ENCODE assay signal across 19 mouse cellular contexts in the genomic region with DNA sequence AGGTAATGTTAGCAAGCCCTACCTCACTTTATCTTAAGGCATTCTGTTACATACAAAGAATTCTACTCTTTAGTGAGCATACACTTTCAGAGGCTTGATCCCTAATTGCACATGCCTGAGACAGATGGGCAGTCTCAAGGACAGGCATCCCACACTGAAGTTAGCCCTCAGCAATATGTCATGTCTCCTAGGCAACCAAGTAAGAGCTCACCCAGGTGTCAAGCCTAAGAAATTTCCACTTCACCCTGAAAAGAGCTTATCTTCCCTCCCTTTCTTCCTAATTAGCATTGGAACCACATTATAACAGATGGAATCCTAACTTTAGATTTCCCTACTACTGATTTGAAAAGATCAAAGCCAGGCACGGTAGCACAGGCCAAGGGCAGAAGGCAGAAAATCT. TPM values are rescaled to one million over a fixed set of nuclear protein-coding genes. Genes with fewer than 3 reads are reported as not detected.
A peak's percentile ranks its signal among the peaks of the same experiment; 100 is the strongest.
DNase-seq lines count a peak whose midpoint lies in the region; ATAC-seq and TF ChIP-seq lines count a peak whose summit lies in the region.
"Had no signal": no experiment of that assay in that cellular context is flagged by ENCODE, and none has a peak within 500 bp of the region (broad histone marks: within the 10 kb centered on the region; RNA-seq: fewer than 3 reads in every experiment).

No protein-coding gene starts in this region.

- no peaks in the 10 kb centered on the region for H3K27me3 ChIP-seq in midbrain, embryonic 12.5 days
- H3K27me3 ChIP-seq in midbrain, embryonic 11.5 days (ENCODE audit: control insufficient read depth, insufficient read depth, low read length): no peaks in the 10 kb centered on the region
- no peaks in the 10 kb centered on the region for H3K27me3 ChIP-seq in forebrain, embryonic 16.5 days (replicated peaks; ENCODE audit: control insufficient read depth, insufficient read depth, low read length)
- H3K27me3 ChIP-seq in midbrain, embryonic 16.5 days (ENCODE audit: control insufficient read depth, insufficient read depth, low read depth, low read length): no peaks in the 10 kb centered on the region
- no peaks in the 10 kb centered on the region for H3K27me3 ChIP-seq in heart, adult 2 months (ENCODE audit: control insufficient read depth, insufficient read depth, low read length)
- H3K27me3 ChIP-seq: stomach, embryonic 15.5 days had no signal

- no peak for TF ChIP-seq CTCF in heart, adult 2 months (IDR thresholded peaks at IDR 0.05)

- no peak overlapping the region for H3K4me3 ChIP-seq in midbrain, embryonic 12.5 days
- H3K4me3 ChIP-seq in midbrain, embryonic 11.5 days (ENCODE audit: low read depth, low read length): no peak overlapping the region
- no peak overlapping the region for H3K4me3 ChIP-seq in forebrain, embryonic 16.5 days (replicated peaks; ENCODE audit: low read length)
- no peak overlapping the region for H3K4me3 ChIP-seq in midbrain, embryonic 16.5 days (ENCODE audit: low read depth, low read length)
- H3K4me3 ChIP-seq in heart, adult 2 months: no peak overlapping the region
- H3K4me3 ChIP-seq: heart, embryonic 10.5 days; stomach, embryonic 15.5 days had no signal

- TF ChIP-seq POLR2A in heart, adult 2 months (IDR thresholded peaks at IDR 0.05; ENCODE audit: insufficient read depth, low read depth, low read length): no peak

- no peaks in the 10 kb centered on the region for H3K9me3 ChIP-seq in midbrain, embryonic 12.5 days
- no peaks in the 10 kb centered on the region for H3K9me3 ChIP-seq in midbrain, embryonic 11.5 days (ENCODE audit: control insufficient read depth, low read length)
- no peaks in the 10 kb centered on the region for H3K9me3 ChIP-seq in forebrain, embryonic 16.5 days (ENCODE audit: control insufficient read depth, low read length)
- H3K9me3 ChIP-seq in midbrain, embryonic 16.5 days (replicated peaks; ENCODE audit: control insufficient read depth, low read length, poor library complexity, severe bottlenecking): no peaks in the 10 kb centered on the region
- H3K9me3 ChIP-seq: heart, embryonic 10.5 days; stomach, embryonic 15.5 days had no signal

- ATAC-seq in frontal cortex, adult (ENCODE audit: low TSS enrichment): peak; percentile 51
- no peak for ATAC-seq in midbrain, embryonic 12.5 days (ENCODE audit: low FRiP score, low read depth)
- no peak for ATAC-seq in midbrain, embryonic 11.5 days (ENCODE audit: low FRiP score)
- no peak for ATAC-seq in forebrain, embryonic 16.5 days
- ATAC-seq in midbrain, embryonic 16.5 days: no peak
- ATAC-seq: activated CD4-positive, CD25-positive, alpha-beta regulatory T cell, adult 4 months; intestine, embryonic 16.5 days had no signal

- no peak for TF ChIP-seq EP300 in heart, adult 2 months (IDR thresholded peaks at IDR 0.05; ENCODE audit: insufficient read depth, low read depth, low read length)

- intact Hi-C loops in heart, adult 2 months (cut with DNase I): no loop called here

- H3K27ac ChIP-seq in midbrain, embryonic 12.5 days (replicated peaks): peak overlapping the region; percentile 70
- H3K27ac ChIP-seq in midbrain, embryonic 11.5 days (ENCODE audit: low read depth, low read length): no peak overlapping the region; the same call in 1 of the 2 replicates
- H3K27ac ChIP-seq in forebrain, embryonic 16.5 days (ENCODE audit: low read length): peak overlapping the region; percentile 37
- H3K27ac ChIP-seq in midbrain, embryonic 16.5 days (ENCODE audit: low read length): peak overlapping the region; percentile 39; the same call in 1 of the 2 replicates
- no peak overlapping the region for H3K27ac ChIP-seq in heart, adult 2 months
- H3K27ac ChIP-seq: embryonic facial prominence, embryonic 10.5 days; heart, embryonic 10.5 days; kidney, postnatal 0 days; stomach, embryonic 15.5 days had no signal

- no peak for DNase-seq in frontal cortex, postnatal 14 days (ENCODE audit: low spot score in 2 of 2)
- DNase-seq in midbrain, embryonic 11.5 days (ENCODE audit: low spot score, missing footprints): no peak
- DNase-seq in heart, adult 2 months: no peak
- no peak for DNase-seq in gastrocnemius, postnatal 10 days
- DNase-seq: adrenal gland, postnatal 36 days; heart, postnatal 36 days; spleen, adult 18-20 months; thymus, postnatal 14 days had no signal

- peaks cover 22% of the 10 kb centered on the region for H3K36me3 ChIP-seq in midbrain, embryonic 12.5 days
- H3K36me3 ChIP-seq in midbrain, embryonic 11.5 days (ENCODE audit: control insufficient read depth, insufficient read depth, low read length): peaks cover 12% of the 10 kb centered on the region
- H3K36me3 ChIP-seq in forebrain, embryonic 16.5 days (ENCODE audit: control insufficient read depth, insufficient read depth): peaks cover 14% of the 10 kb centered on the region
- peaks cover 16% of the 10 kb centered on the region for H3K36me3 ChIP-seq in midbrain, embryonic 16.5 days (ENCODE audit: control insufficient read depth, insufficient read depth, low read length)
- H3K36me3 ChIP-seq in heart, adult 2 months (ENCODE audit: control insufficient read depth, insufficient read depth, low read length): no peaks in the 10 kb centered on the region

- no peak overlapping the region for H3K4me2 ChIP-seq in midbrain, embryonic 12.5 days (replicated peaks)
- no peak overlapping the region for H3K4me2 ChIP-seq in midbrain, embryonic 11.5 days
- H3K4me2 ChIP-seq in forebrain, embryonic 16.5 days (ENCODE audit: low read length): no peak overlapping the region
- H3K4me2 ChIP-seq in midbrain, embryonic 16.5 days (ENCODE audit: low read length): no peak overlapping the region
- H3K4me2 ChIP-seq: lung, embryonic 14.5 days; stomach, embryonic 15.5 days had no signal

- H3K79me2 ChIP-seq in heart, adult 2 months (replicated peaks; ENCODE audit: control insufficient read depth, insufficient read depth, low read length): no peaks in the 10 kb centered on the region

- H3K9ac ChIP-seq in midbrain, embryonic 12.5 days (replicated peaks): no peak overlapping the region
- no peak overlapping the region for H3K9ac ChIP-seq in midbrain, embryonic 11.5 days (ENCODE audit: low read length)
- no peak overlapping the region for H3K9ac ChIP-seq in forebrain, embryonic 16.5 days (replicated peaks; ENCODE audit: low read depth, low read length)
- H3K9ac ChIP-seq in midbrain, embryonic 16.5 days (ENCODE audit: low read depth, low read length): no peak overlapping the region
- H3K9ac ChIP-seq in heart, adult 2 months (ENCODE audit: low read depth, low read length): no peak overlapping the region
- H3K9ac ChIP-seq: lung, embryonic 14.5 days; stomach, embryonic 15.5 days had no signal

- peaks cover 15% of the 10 kb centered on the region for H3K4me1 ChIP-seq in midbrain, embryonic 12.5 days
- H3K4me1 ChIP-seq in midbrain, embryonic 11.5 days (ENCODE audit: control insufficient read depth, insufficient read depth, low read length): 0 out of 2 replicates have a peak, but pooled peaks cover 4% of the 10 kb centered on the region
- peaks cover 16% of the 10 kb centered on the region for H3K4me1 ChIP-seq in forebrain, embryonic 16.5 days (replicated peaks; ENCODE audit: control insufficient read depth, insufficient read depth, low read length)
- peaks cover 16% of the 10 kb centered on the region for H3K4me1 ChIP-seq in midbrain, embryonic 16.5 days (ENCODE audit: control insufficient read depth, insufficient read depth, low read length)
- H3K4me1 ChIP-seq in heart, adult 2 months (ENCODE audit: control insufficient read depth, insufficient read depth, low read length): no peaks in the 10 kb centered on the region
- H3K4me1 ChIP-seq: stomach, embryonic 15.5 days had no signal

- 39% methylated on average over 1 of the region's 1 CpGs for WGBS in midbrain, embryonic 12.5 days
- WGBS in midbrain, embryonic 11.5 days: 29% methylated on average over 1 of the region's 1 CpGs
- 24% methylated on average over 1 of the region's 1 CpGs for WGBS in forebrain, embryonic 16.5 days
- 24% methylated on average over 1 of the region's 1 CpGs for WGBS in midbrain, embryonic 16.5 days
- 47% methylated on average over 1 of the region's 1 CpGs for WGBS in heart, adult 2 months

RNA-seq across cellular contexts. Expression of gene Taf6l, which starts 3.0 kb away (rescaled TPM):
- polyA plus RNA-seq in midbrain, embryonic 12.5 days (2016; fragmentation: Nextera tagmentation; extraction: Ambion mirVana): 34.5 and 35.5 TPM in 2 replicates
- polyA plus RNA-seq in midbrain, embryonic 11.5 days (2014; fragmentation: Nextera tagmentation; extraction: Ambion mirVana): 15.4 and 19.6 TPM in 2 replicates
- polyA plus RNA-seq in forebrain, embryonic 16.5 days (2015; fragmentation: Nextera tagmentation; extraction: Ambion mirVana): 30.8 and 32.2 TPM in 2 replicates
- polyA plus RNA-seq in midbrain, embryonic 16.5 days (2015; fragmentation: Nextera tagmentation; extraction: Ambion mirVana): 30.7 and 32.9 TPM in 2 replicates
- total RNA-seq in heart, adult 2 months (2021): 1 to 10 TPM; 7.8 to 9.1 TPM
- polyA plus RNA-seq in heart, adult 2 months (2012; rRNA removed): 6.0 and 6.2 TPM in 2 replicates
- total RNA-seq in gastrocnemius, postnatal 10 days (2021): 10 to 100 TPM in 1 of 2 experiments, 1 to 10 TPM in 1; 8.5 to 12.0 TPM

RNA-seq across cellular contexts. Expression of gene Polr2g, which starts 9.2 kb away (rescaled TPM):
- 154 and 160 TPM in 2 replicates for polyA plus RNA-seq in midbrain, embryonic 12.5 days (2016; fragmentation: Nextera tagmentation; extraction: Ambion mirVana)
- polyA plus RNA-seq in midbrain, embryonic 11.5 days (2014; fragmentation: Nextera tagmentation; extraction: Ambion mirVana): 169 and 177 TPM in 2 replicates
- polyA plus RNA-seq in forebrain, embryonic 16.5 days (2015; fragmentation: Nextera tagmentation; extraction: Ambion mirVana): 160 and 164 TPM in 2 replicates
- 136 and 140 TPM in 2 replicates for polyA plus RNA-seq in midbrain, embryonic 16.5 days (2015; fragmentation: Nextera tagmentation; extraction: Ambion mirVana)
- total RNA-seq in heart, adult 2 months (2021): 10 to 100 TPM; 53.4 to 56.3 TPM
- 55.1 and 84.1 TPM in 2 replicates for polyA plus RNA-seq in heart, adult 2 months (2012; rRNA removed)
- 10 to 100 TPM; 40.9 to 45.1 TPM for total RNA-seq in gastrocnemius, postnatal 10 days (2021)

RNA-seq across cellular contexts. Expression of gene Zbtb3, which starts 13.2 kb away (rescaled TPM):
- 8.3 and 8.8 TPM in 2 replicates for polyA plus RNA-seq in midbrain, embryonic 12.5 days (2016; fragmentation: Nextera tagmentation; extraction: Ambion mirVana)
- polyA plus RNA-seq in midbrain, embryonic 11.5 days (2014; fragmentation: Nextera tagmentation; extraction: Ambion mirVana): 6.1 and 6.5 TPM in 2 replicates
- 8.9 and 9.6 TPM in 2 replicates for polyA plus RNA-seq in forebrain, embryonic 16.5 days (2015; fragmentation: Nextera tagmentation; extraction: Ambion mirVana)
- polyA plus RNA-seq in midbrain, embryonic 16.5 days (2015; fragmentation: Nextera tagmentation; extraction: Ambion mirVana): 7.6 and 8.9 TPM in 2 replicates
- total RNA-seq in heart, adult 2 months (2021): 1 to 10 TPM; 1.4 to 1.5 TPM
- 2.0 and 2.5 TPM in 2 replicates for polyA plus RNA-seq in heart, adult 2 months (2012; rRNA removed)
- total RNA-seq in gastrocnemius, postnatal 10 days (2021): 1 to 10 TPM; 1.0 to 1.4 TPM

RNA-seq across cellular contexts. Expression of gene Tmem179b, which starts 14.9 kb away (rescaled TPM):
- 40.4 TPM in 2 replicates for polyA plus RNA-seq in midbrain, embryonic 12.5 days (2016; fragmentation: Nextera tagmentation; extraction: Ambion mirVana)
- 40.8 and 45.7 TPM in 2 replicates for polyA plus RNA-seq in midbrain, embryonic 11.5 days (2014; fragmentation: Nextera tagmentation; extraction: Ambion mirVana)
- polyA plus RNA-seq in forebrain, embryonic 16.5 days (2015; fragmentation: Nextera tagmentation; extraction: Ambion mirVana): 27.0 and 29.1 TPM in 2 replicates
- 26.4 and 26.6 TPM in 2 replicates for polyA plus RNA-seq in midbrain, embryonic 16.5 days (2015; fragmentation: Nextera tagmentation; extraction: Ambion mirVana)
- 10 to 100 TPM; 14.8 to 17.1 TPM for total RNA-seq in heart, adult 2 months (2021)
- polyA plus RNA-seq in heart, adult 2 months (2012; rRNA removed): 44.5 and 44.9 TPM in 2 replicates
- 10 to 100 TPM; 13.6 to 14.1 TPM for total RNA-seq in gastrocnemius, postnatal 10 days (2021)

RNA-seq across cellular contexts. Expression of gene Tmem223, which starts 18.4 kb away (rescaled TPM):
- polyA plus RNA-seq in midbrain, embryonic 12.5 days (2016; fragmentation: Nextera tagmentation; extraction: Ambion mirVana): 211 and 214 TPM in 2 replicates
- polyA plus RNA-seq in midbrain, embryonic 11.5 days (2014; fragmentation: Nextera tagmentation; extraction: Ambion mirVana): 190 and 197 TPM in 2 replicates
- 230 and 247 TPM in 2 replicates for polyA plus RNA-seq in forebrain, embryonic 16.5 days (2015; fragmentation: Nextera tagmentation; extraction: Ambion mirVana)
- 195 and 202 TPM in 2 replicates for polyA plus RNA-seq in midbrain, embryonic 16.5 days (2015; fragmentation: Nextera tagmentation; extraction: Ambion mirVana)
- total RNA-seq in heart, adult 2 months (2021): 100 to 1,000 TPM; 108 to 130 TPM
- polyA plus RNA-seq in heart, adult 2 months (2012; rRNA removed): 212 and 233 TPM in 2 replicates
- 10 to 100 TPM; 81.9 to 82.5 TPM for total RNA-seq in gastrocnemius, postnatal 10 days (2021)

Comparison
In these comparisons a context has a peak if more than half of its experiments do, and no peak if none do; other contexts are left out.
1. H3K27ac ChIP-seq: peak in midbrain, embryonic 12.5 days (single experiment), forebrain, embryonic 16.5 days (single experiment) and midbrain, embryonic 16.5 days (single experiment); none in midbrain, embryonic 11.5 days (single experiment) and heart, adult 2 months (single experiment).